Mouse (Mus musculus): Measurements from ENCODE around the gene Npb.

DNA sequence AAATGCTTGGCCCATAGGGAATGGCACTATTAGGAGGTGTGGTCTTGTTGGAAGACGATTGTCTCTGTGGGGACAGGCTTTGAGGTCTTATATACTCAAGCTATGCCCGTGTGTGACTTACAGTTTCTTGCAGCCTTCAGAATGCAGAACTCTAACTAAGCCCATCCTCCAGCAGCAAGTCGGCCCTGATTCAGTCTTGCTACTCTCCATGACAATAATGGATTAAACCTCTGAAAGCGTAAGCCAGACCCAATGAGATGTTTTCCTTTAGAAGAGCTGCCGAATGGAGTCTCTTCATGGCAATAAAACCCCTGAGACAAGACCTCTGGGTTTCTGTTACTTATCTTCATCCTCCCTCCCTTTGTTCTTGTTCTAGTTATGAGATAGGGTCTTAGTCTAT is 26.5 kb downstream of the Npb start:
- TF ChIP-seq CTCF (IDR thresholded peaks at IDR 0.05; ENCODE audit: low read depth) = no peak
- TF ChIP-seq EP300 (IDR thresholded peaks at IDR 0.05; ENCODE audit: low read depth) = no peak
